Mouse (Mus musculus): ENCODE data around the gene Zfp27. TPM values are rescaled to one million over a fixed set of nuclear protein-coding genes. Genes with fewer than 3 reads are reported as not detected.
A peak's percentile ranks its signal among the peaks of the same experiment; 100 is the strongest.

Zfp27 gene
- polyA plus RNA-seq, 1 experiment from 2014 or later = 3.4 TPM

- H3K4me1 ChIP-seq (replicated peaks; ENCODE audit: control insufficient read depth, insufficient read depth) = no peaks in the 10 kb centered on the region
- DNase-seq (ENCODE audit: low spot score) (no peak), ATAC-seq (ENCODE audit: low FRiP score, low TSS enrichment) (no peak)
- H3K4me3 ChIP-seq (ENCODE audit: low read depth, low read length) = no peak overlapping the region
- H3K4me2 ChIP-seq (replicated peaks; ENCODE audit: low read depth) = no peak overlapping the region
- H3K27ac ChIP-seq (replicated peaks) = no peak overlapping the region
- H3K36me3 ChIP-seq (ENCODE audit: control insufficient read depth, insufficient read depth, low read length) = peaks cover 8% of the 10 kb centered on the region
- no peak overlapping the region for H3K9ac ChIP-seq (ENCODE audit: low read length)
- WGBS = 66% methylated on average over 4 of the region's 4 CpGs
- TF ChIP-seq CTCF (IDR thresholded peaks at IDR 0.05; ENCODE audit: low read depth) (no peak), EP300 (optimal IDR thresholded peaks at IDR 0.05) (no peak)
- no peaks in the 10 kb centered on the region for H3K27me3 ChIP-seq (ENCODE audit: control insufficient read depth, insufficient read depth, low read length)
- no peaks in the 10 kb centered on the region for H3K9me3 ChIP-seq (ENCODE audit: control insufficient read depth, low read length)
These were observed 11.7 kb upstream of the Zfp27 start for GRCm38 (mm10) chr7:29918062-29918453.

DNA sequence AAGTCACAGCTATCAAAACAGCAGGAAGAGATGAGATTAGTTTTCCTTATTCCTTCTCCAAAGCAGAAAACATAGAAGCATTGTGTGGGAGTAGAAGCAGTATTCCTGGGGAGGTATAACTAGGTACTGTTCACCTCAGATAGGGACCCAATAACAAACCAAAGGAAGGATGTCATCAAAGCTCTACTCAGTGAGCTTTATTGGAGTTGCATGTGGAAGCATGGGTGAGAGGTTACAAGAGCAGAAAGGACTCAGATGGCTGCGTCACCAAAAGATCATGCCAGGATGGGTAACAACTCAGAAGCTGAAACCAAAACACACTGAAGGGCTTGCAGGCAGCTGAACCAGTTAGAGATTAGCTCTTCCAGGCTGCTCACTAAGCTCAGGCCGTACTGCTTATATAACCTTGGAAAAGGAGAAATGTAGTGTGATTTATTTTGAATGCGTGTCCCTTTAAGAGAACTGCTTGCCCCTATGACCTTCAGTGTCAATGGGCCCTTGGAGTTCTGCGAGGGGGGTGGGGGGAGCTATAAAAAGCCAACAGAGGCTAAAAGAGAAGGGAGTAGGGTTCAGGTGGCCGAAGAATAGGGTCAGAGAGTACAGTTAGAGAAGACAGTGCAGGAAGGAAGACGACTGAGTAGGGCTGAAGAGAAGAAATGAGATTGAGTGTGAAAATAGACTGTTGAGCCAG lies 11.1 kb upstream of the Zfp27 start:
- TF ChIP-seq EP300 (optimal IDR thresholded peaks at IDR 0.05) = no peak
- no peak for TF ChIP-seq CTCF (IDR thresholded peaks at IDR 0.05; ENCODE audit: low read depth)
- DNase-seq (ENCODE audit: low spot score) = no peak
- Histone ChIP-seq H3K9me3 (ENCODE audit: control insufficient read depth, low read length) (no peaks in the 10 kb centered on the region), H3K36me3 (ENCODE audit: control insufficient read depth, insufficient read depth, low read length) (peaks cover 8% of the 10 kb centered on the region), H3K4me1 (replicated peaks; ENCODE audit: control insufficient read depth, insufficient read depth) (no peaks in the 10 kb centered on the region), H3K4me3 (ENCODE audit: low read depth, low read length) (no peak overlapping the region), H3K27me3 (ENCODE audit: control insufficient read depth, insufficient read depth, low read length) (no peaks in the 10 kb centered on the region), H3K9ac (ENCODE audit: low read length) (no peak overlapping the region), H3K4me2 (replicated peaks; ENCODE audit: low read depth) (no peak overlapping the region), H3K27ac (replicated peaks) (no peak overlapping the region)
- no peak for ATAC-seq (ENCODE audit: low FRiP score, low TSS enrichment)
- 53% methylated on average over 6 of the region's 6 CpGs for WGBS

- H3K4me3 ChIP-seq (ENCODE audit: low read depth, low read length) = no peak overlapping the region
- no peak overlapping the region for H3K9ac ChIP-seq (ENCODE audit: low read length)
- 87% methylated on average over 13 of the region's 13 CpGs for WGBS
- H3K4me1 ChIP-seq (replicated peaks; ENCODE audit: control insufficient read depth, insufficient read depth) = no peaks in the 10 kb centered on the region
- ATAC-seq (ENCODE audit: low FRiP score, low TSS enrichment) (no peak), DNase-seq (ENCODE audit: low spot score) (no peak)
- H3K4me2 ChIP-seq (replicated peaks; ENCODE audit: low read depth) = no peak overlapping the region
- H3K27ac ChIP-seq (replicated peaks) = no peak overlapping the region
- no peaks in the 10 kb centered on the region for H3K9me3 ChIP-seq (ENCODE audit: control insufficient read depth, low read length)
- no peaks in the 10 kb centered on the region for H3K27me3 ChIP-seq (ENCODE audit: control insufficient read depth, insufficient read depth, low read length)
- peaks cover 8% of the 10 kb centered on the region for H3K36me3 ChIP-seq (ENCODE audit: control insufficient read depth, insufficient read depth, low read length)
- TF ChIP-seq EP300 (optimal IDR thresholded peaks at IDR 0.05) (no peak), CTCF (IDR thresholded peaks at IDR 0.05; ENCODE audit: low read depth) (no peak)
These were observed 5.8 kb upstream of the Zfp27 start for GRCm38 (mm10) chr7:29912172-29912571.

- 80% methylated on average over 2 of the region's 2 CpGs for whole genome bisulfite sequencing
- no peak overlapping the region for H3K9ac ChIP-seq (ENCODE audit: low read length)
- no peak for DNase-seq (ENCODE audit: low spot score)
These were observed 3.9 kb upstream of the Zfp27 start for GRCm38 (mm10) chr7:29910252-29910651.

GRCm38 (mm10) chr7:29908130-29908950 lies 2.0 kb upstream of the Zfp27 start, which contains the start of gene Zfp383:
Gene Zfp383 (plus strand): TSS chr7:29908223.
- Histone ChIP-seq H3K27me3 (ENCODE audit: control insufficient read depth, insufficient read depth, low read length) (no peaks in the 10 kb centered on the region), H3K4me3 (ENCODE audit: low read depth, low read length) (peak within 1 kb of the TSS; percentile 62), H3K4me1 (replicated peaks; ENCODE audit: control insufficient read depth, insufficient read depth) (0 out of 2 replicates have a peak, but pooled peaks cover 4% of the 10 kb centered on the region), H3K9me3 (ENCODE audit: control insufficient read depth, low read length) (no peaks in the 10 kb centered on the region), H3K36me3 (ENCODE audit: control insufficient read depth, insufficient read depth, low read length) (no peaks in the 10 kb centered on the region), H3K9ac (ENCODE audit: low read length) (peak within 1 kb of the TSS; percentile 76), H3K27ac (replicated peaks) (peak within 1 kb of the TSS; percentile 81), H3K4me2 (replicated peaks; ENCODE audit: low read depth) (peak within 1 kb of the TSS; percentile 62)
- ATAC-seq (ENCODE audit: low FRiP score, low TSS enrichment) (peak; percentile 69), DNase-seq (ENCODE audit: low spot score) (peak; percentile 80)
- TF ChIP-seq CTCF (IDR thresholded peaks at IDR 0.05; ENCODE audit: low read depth) = no peak
- peak; percentile 20 for TF ChIP-seq EP300 (optimal IDR thresholded peaks at IDR 0.05)
- WGBS = under 1% methylated on average over 33 of the region's 33 CpGs

More at GRCm38 (mm10) chr7:29910252-29910651, 3.9 kb upstream of the Zfp27 start:
- no peaks in the 10 kb centered on the region for H3K9me3 ChIP-seq (ENCODE audit: control insufficient read depth, low read length)
- H3K27me3 ChIP-seq (ENCODE audit: control insufficient read depth, insufficient read depth, low read length) = no peaks in the 10 kb centered on the region
- H3K4me3 ChIP-seq (ENCODE audit: low read depth, low read length) = no peak overlapping the region
- H3K36me3 ChIP-seq (ENCODE audit: control insufficient read depth, insufficient read depth, low read length) = peaks cover 5% of the 10 kb centered on the region
- no peak for ATAC-seq (ENCODE audit: low FRiP score, low TSS enrichment)
- H3K4me2 ChIP-seq (replicated peaks; ENCODE audit: low read depth) = no peak overlapping the region
- TF ChIP-seq EP300 (optimal IDR thresholded peaks at IDR 0.05) (no peak), CTCF (IDR thresholded peaks at IDR 0.05; ENCODE audit: low read depth) (no peak)
- H3K27ac ChIP-seq (replicated peaks) = no peak overlapping the region
- 0 out of 2 replicates have a peak, but pooled peaks cover 4% of the 10 kb centered on the region for H3K4me1 ChIP-seq (replicated peaks; ENCODE audit: control insufficient read depth, insufficient read depth)
